Mouse (Mus musculus) limb, embryonic 12.5 days (tissue): ENCODE data around the gene Gm21083. TPM values are rescaled to one million over a fixed set of nuclear protein-coding genes. Genes with fewer than 3 reads are reported as not detected.
"Not testable (repeated sequence)": the region's sequence is repeated elsewhere in the genome, so short reads cannot be mapped to it uniquely, and the experiment has no call there.

ENCODE experiments used
- ATAC-seq: fragments of 200-750 bp; cut with Nextera tagmentation; 2 replicates; pipeline ENCODE4 v1.8.0; 2017; ENCODE audit warnings: low read depth, moderate TSS enrichment; ENCODE audit not compliant: insufficient number of reproducible peaks, insufficient read depth, low FRiP score, low TSS enrichment
- H3K27ac ChIP-seq: fragments of 300-500 bp; sonication (generic); 2 replicates; pipeline ENCODE4 v1.5.1; 2016; ENCODE audit warnings: mild to moderate bottlenecking, moderate library complexity
- H3K27me3 ChIP-seq: fragments of 300-500 bp; sonication (generic); 2 replicates; pipeline ENCODE4 v1.6.1; 2016; ENCODE audit warnings: mild to moderate bottlenecking, moderate library complexity
- H3K36me3 ChIP-seq: fragments of 300-500 bp; sonication (generic); 2 replicates; pipeline ENCODE4 v1.6.1; 2016; ENCODE audit warnings: mild to moderate bottlenecking, moderate library complexity
- H3K4me1 ChIP-seq: fragments of 300-500 bp; sonication (generic); replicated peaks from 2 replicates; pipeline ENCODE4 v1.6.1; 2016
- H3K4me2 ChIP-seq: fragments of 300-500 bp; sonication (generic); 2 replicates; pipeline ENCODE4 v1.6.1; 2016; ENCODE audit warnings: mild to moderate bottlenecking, moderate library complexity
- H3K4me3 ChIP-seq: fragments of 300-500 bp; sonication (generic); replicated peaks from 2 replicates; pipeline ENCODE4 v1.5.1; 2016; ENCODE audit warnings: mild to moderate bottlenecking
- H3K9ac ChIP-seq: fragments of 300-500 bp; sonication (generic); replicated peaks from 2 replicates; pipeline ENCODE4 v1.6.1; 2016; ENCODE audit warnings: mild to moderate bottlenecking, moderate library complexity
- H3K9me3 ChIP-seq: fragments of 300-500 bp; sonication (generic); 2 replicates; pipeline ENCODE4 v1.6.1; 2016; ENCODE audit warnings: mild to moderate bottlenecking, moderate library complexity
- WGBS: fragments of 180-500 bp; shearing (Covaris S2); methylation state at CpG from one replicate; pipeline ENCODE4 v1.1.7; 2016; 5-methylcytosine and 5-hydroxymethylcytosine counted together
- polyA plus RNA-seq: library from polyadenylated mRNA; unstranded; fragments of >200 nt; fragmentation: Nextera tagmentation; extraction: Ambion mirVana; gene quantifications from 2 replicates; pipeline ENCODE4 v1.2.1, GENCODE M21; 2016

Gm21083 gene
- polyA plus RNA-seq, 1 experiment from 2014 or later: not detected

DNA sequence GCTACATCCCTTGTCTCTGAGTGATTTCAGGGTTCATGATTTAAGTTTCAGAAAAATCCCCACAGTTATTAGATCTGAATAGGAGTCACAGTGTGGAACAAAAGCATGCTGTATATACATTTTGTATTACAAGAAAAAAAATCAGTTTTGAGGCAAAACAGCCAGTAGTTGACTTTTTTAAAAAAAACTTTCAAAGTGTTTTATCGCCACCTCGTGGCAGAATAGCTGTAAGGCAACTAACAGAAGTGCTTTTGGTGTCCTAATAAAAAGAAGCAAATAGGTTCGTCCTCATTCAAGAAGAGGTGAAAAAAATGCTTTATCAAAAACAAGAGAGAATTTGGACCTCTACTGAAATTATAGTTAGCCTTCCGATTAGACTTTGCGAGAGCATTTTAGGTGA is 52.9 kb downstream of the Gm21083 start:
- not testable (repeated sequence) for H3K4me2 ChIP-seq, H3K4me3 ChIP-seq, H3K36me3 ChIP-seq, H3K9ac ChIP-seq, H3K27me3 ChIP-seq, H3K27ac ChIP-seq, ATAC-seq, H3K4me1 ChIP-seq
- WGBS: 30% methylated on average over 5 of the region's 5 CpGs
- H3K9me3 ChIP-seq: peaks cover 17% of the 10 kb centered on the region

Other genes starting within 250 kb of the Gm21083 start
- not detected in 2 replicates for gene Gm21149, start 100.8 kb upstream of the Gm21083 start, polyA plus RNA-seq
- gene Gm21190, start 48.1 kb upstream of the Gm21083 start, polyA plus RNA-seq: not detected in 2 replicates
- gene Speer4d, start 41.7 kb downstream of the Gm21083 start, polyA plus RNA-seq: not detected in 2 replicates
- gene 4930572O03Rik, start 79.7 kb downstream of the Gm21083 start, polyA plus RNA-seq: not detected in 2 replicates
- gene Speer4c, start 136.9 kb downstream of the Gm21083 start, polyA plus RNA-seq: not detected in 2 replicates